Mouse (Mus musculus) leukemia stem cell, adult 10-12 weeks (primary cell): Measurements from ENCODE around the gene Olfr1154. TPM values are rescaled to one million over a fixed set of nuclear protein-coding genes. Genes with fewer than 3 reads are reported as not detected.

ENCODE experiments used
- polyA plus RNA-seq: library from polyadenylated mRNA; stranded (reverse); fragments of >175 nt; gene quantifications from 2 replicates; pipeline ENCODE4 v1.2.3, GENCODE M21; 2012; ENCODE audit warnings: low replicate concordance

The Olfr1154 gene
- polyA plus RNA-seq: not detected in 2 replicates

GRCm38 (mm10) chr2:87905066-87905465, at the start of gene Olfr1154:
Gene Olfr1154 (minus strand): TSS chr2:87905166.

GRCm38 (mm10) chr2:87953000-87953399, 48.0 kb upstream of the Olfr1154 start, which contains the start of gene Olfr1156:
Gene Olfr1156 (minus strand): TSS chr2:87953100.

GRCm38 (mm10) chr2:87945037-87945436, 40.1 kb upstream of the Olfr1154 start, which contains the start of gene Olfr1155:
Gene Olfr1155 (minus strand): TSS chr2:87945137.

GRCm38 (mm10) chr2:87894662-87895061, 10.3 kb downstream of the Olfr1154 start, which contains the start of gene Olfr1153:
Gene Olfr1153 (plus strand): TSS chr2:87894962.

GRCm38 (mm10) chr2:87866192-87866591, 38.8 kb downstream of the Olfr1154 start, which contains the start of gene Olfr1152:
Gene Olfr1152 (plus strand): TSS chr2:87866492.

GRCm38 (mm10) chr2:87855562-87855961, 49.4 kb downstream of the Olfr1154 start, which contains the start of gene Olfr1151:
Gene Olfr1151 (plus strand): TSS chr2:87855862.

Other genes with a start within 250 kb of the Olfr1154 start
- gene Olfr1134, start 246.7 kb downstream of the Olfr1154 start, polyA plus RNA-seq: not detected in 2 replicates
- not detected in 2 replicates for gene Olfr1135, start 231.5 kb downstream of the Olfr1154 start, polyA plus RNA-seq
- gene Olfr1136, start 211.2 kb downstream of the Olfr1154 start, polyA plus RNA-seq: not detected in 2 replicates
- not detected in 2 replicates for gene Olfr1137, start 192.0 kb downstream of the Olfr1154 start, polyA plus RNA-seq
- gene Olfr1138, start 165.2 kb downstream of the Olfr1154 start, polyA plus RNA-seq: not detected in 2 replicates
- not detected in 2 replicates for gene Olfr1140, start 161.4 kb downstream of the Olfr1154 start, polyA plus RNA-seq
- gene Olfr1141, start 151.2 kb downstream of the Olfr1154 start, polyA plus RNA-seq: not detected in 2 replicates
- gene Olfr152, start 125.7 kb downstream of the Olfr1154 start, polyA plus RNA-seq: not detected in 2 replicates
- gene Olfr1143, start 104.6 kb downstream of the Olfr1154 start, polyA plus RNA-seq: not detected in 2 replicates
- gene Olfr1145, start 95.3 kb downstream of the Olfr1154 start, polyA plus RNA-seq: not detected in 2 replicates
- not detected in 2 replicates for gene Olfr1148, start 74.6 kb downstream of the Olfr1154 start, polyA plus RNA-seq
- gene Olfr1150-ps1, start 61.2 kb downstream of the Olfr1154 start, polyA plus RNA-seq: not detected in 2 replicates
- not detected in 2 replicates for gene Olfr1151, start 49.3 kb downstream of the Olfr1154 start, polyA plus RNA-seq
- not detected in 2 replicates for gene Olfr1152, start 38.7 kb downstream of the Olfr1154 start, polyA plus RNA-seq
- not detected in 2 replicates for gene Olfr1153, start 10.2 kb downstream of the Olfr1154 start, polyA plus RNA-seq
- gene Olfr1155, start 40.0 kb upstream of the Olfr1154 start, polyA plus RNA-seq: not detected in 2 replicates
- not detected in 2 replicates for gene Olfr1156, start 47.9 kb upstream of the Olfr1154 start, polyA plus RNA-seq
- gene Olfr1157, start 63.1 kb upstream of the Olfr1154 start, polyA plus RNA-seq: not detected in 2 replicates
- gene Olfr74, start 69.5 kb upstream of the Olfr1154 start, polyA plus RNA-seq: not detected in 2 replicates
- not detected in 2 replicates for gene Olfr1158, start 84.9 kb upstream of the Olfr1154 start, polyA plus RNA-seq
- gene Olfr1160, start 103.1 kb upstream of the Olfr1154 start, polyA plus RNA-seq: not detected in 2 replicates
- not detected in 2 replicates for gene Olfr1161, start 117.6 kb upstream of the Olfr1154 start, polyA plus RNA-seq
- not detected in 2 replicates for gene Olfr73, start 132.5 kb upstream of the Olfr1154 start, polyA plus RNA-seq
- gene Olfr1162, start 146.0 kb upstream of the Olfr1154 start, polyA plus RNA-seq: not detected in 2 replicates
- not detected in 2 replicates for gene Olfr1163, start 166.7 kb upstream of the Olfr1154 start, polyA plus RNA-seq
- not detected in 2 replicates for gene Olfr1164, start 188.8 kb upstream of the Olfr1154 start, polyA plus RNA-seq
- not detected in 2 replicates for gene Olfr1166, start 223.1 kb upstream of the Olfr1154 start, polyA plus RNA-seq